Mouse (Mus musculus): ENCODE data around the gene Hdac10. TPM values are rescaled to one million over a fixed set of nuclear protein-coding genes. Genes with fewer than 3 reads are reported as not detected.

The Hdac10 gene
- polyA plus RNA-seq, 1 experiment from 2014 or later: 13.6 TPM

DNA sequence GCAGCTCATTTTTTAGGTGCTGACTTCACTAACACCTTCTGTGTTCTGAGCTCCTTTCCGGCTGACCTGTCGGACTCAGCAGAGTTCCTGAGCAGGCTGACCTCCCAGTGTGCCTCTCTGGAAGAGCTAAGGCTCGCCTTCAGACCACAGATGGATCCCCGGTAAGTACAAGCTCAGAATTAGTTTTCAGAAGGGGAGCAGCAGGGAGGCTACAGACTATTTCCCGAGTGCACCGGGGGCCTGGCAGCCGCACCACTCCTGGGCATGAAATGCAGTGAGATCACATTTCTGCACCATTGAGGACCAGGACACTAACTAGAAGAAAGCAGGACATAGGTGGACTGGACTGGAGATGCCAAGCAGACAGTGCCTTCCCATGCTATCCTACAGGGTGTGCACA, 29.9 kb downstream of the Hdac10 start:
- Histone ChIP-seq H3K36me3 (ENCODE audit: control insufficient read depth, insufficient read depth, low read length) (peaks cover 55% of the 10 kb centered on the region), H3K9me3 (ENCODE audit: control insufficient read depth, low read length) (no peaks in the 10 kb centered on the region), H3K4me2 (no peak overlapping the region), H3K9ac (ENCODE audit: low read length) (no peak overlapping the region), H3K4me1 (ENCODE audit: control insufficient read depth, insufficient read depth, low read length) (no peaks in the 10 kb centered on the region), H3K27me3 (ENCODE audit: control insufficient read depth, insufficient read depth, low read length) (no peaks in the 10 kb centered on the region), H3K4me3 (ENCODE audit: low read depth, low read length) (no peak overlapping the region), H3K27ac (ENCODE audit: low read depth, low read length) (no peak overlapping the region)
- DNase-seq (ENCODE audit: low spot score, missing footprints) (no peak), ATAC-seq (ENCODE audit: low FRiP score) (no peak)
- 89% methylated on average over 7 of the region's 7 CpGs for WGBS

DNA sequence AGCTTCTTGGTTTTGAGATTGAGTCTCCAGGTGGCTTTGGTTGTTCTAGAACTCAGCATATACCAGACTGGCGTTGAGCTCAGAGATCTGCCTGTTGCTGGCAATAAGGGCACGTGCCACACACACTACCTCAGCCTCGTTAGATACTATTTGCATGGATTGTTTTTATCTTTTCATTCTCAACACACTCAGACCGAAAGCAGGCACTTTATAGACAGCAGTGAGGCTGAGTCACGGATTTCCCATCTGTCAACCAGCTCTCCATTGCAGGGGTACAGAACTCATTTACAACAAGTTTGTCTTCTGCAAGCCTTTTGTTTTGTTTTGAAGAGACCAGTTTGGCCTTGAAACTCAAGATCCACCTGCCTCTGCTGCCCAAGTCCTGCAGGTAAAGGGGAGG, 31.1 kb downstream of the Hdac10 start:
- WGBS: 91% methylated on average over 5 of the region's 5 CpGs
- H3K4me1 ChIP-seq (ENCODE audit: control insufficient read depth, insufficient read depth, low read length): no peaks in the 10 kb centered on the region
- H3K9me3 ChIP-seq (ENCODE audit: control insufficient read depth, low read length): no peaks in the 10 kb centered on the region
- DNase-seq (ENCODE audit: low spot score, missing footprints) (no peak), ATAC-seq (ENCODE audit: low FRiP score) (no peak)
- H3K9ac ChIP-seq (ENCODE audit: low read length): no peak overlapping the region
- no peaks in the 10 kb centered on the region for H3K27me3 ChIP-seq (ENCODE audit: control insufficient read depth, insufficient read depth, low read length)
- H3K36me3 ChIP-seq (ENCODE audit: control insufficient read depth, insufficient read depth, low read length): peaks cover 57% of the 10 kb centered on the region
- H3K4me3 ChIP-seq (ENCODE audit: low read depth, low read length): no peak overlapping the region
- no peak overlapping the region for H3K4me2 ChIP-seq
- H3K27ac ChIP-seq (ENCODE audit: low read depth, low read length): no peak overlapping the region

DNA sequence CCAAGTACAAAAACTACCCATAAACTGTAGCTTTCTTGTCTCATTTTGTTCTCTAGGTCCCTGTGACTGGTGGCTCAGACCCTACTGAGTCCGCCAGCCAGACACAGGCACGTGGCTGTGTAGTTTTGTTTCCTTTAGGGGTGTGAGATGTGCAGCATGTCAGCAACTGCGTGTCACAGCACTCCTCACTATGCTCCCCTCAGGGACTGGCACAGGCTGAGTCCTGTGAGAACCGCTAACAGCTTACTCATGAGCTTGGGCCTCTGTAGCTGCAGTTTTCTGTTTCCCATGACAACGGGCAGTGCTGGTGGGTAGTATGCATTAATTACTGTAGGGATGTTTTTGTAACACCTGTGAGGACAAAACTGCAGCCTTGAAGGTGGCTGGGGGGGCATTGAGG, 36.3 kb downstream of the Hdac10 start:
- WGBS: 87% methylated on average over 5 of the region's 5 CpGs
- Histone ChIP-seq H3K27ac (ENCODE audit: low read depth, low read length) (no peak overlapping the region), H3K9ac (ENCODE audit: low read length) (no peak overlapping the region), H3K36me3 (ENCODE audit: control insufficient read depth, insufficient read depth, low read length) (peaks cover 21% of the 10 kb centered on the region), H3K9me3 (ENCODE audit: control insufficient read depth, low read length) (no peaks in the 10 kb centered on the region), H3K4me3 (ENCODE audit: low read depth, low read length) (no peak overlapping the region), H3K4me1 (ENCODE audit: control insufficient read depth, insufficient read depth, low read length) (peaks cover 10% of the 10 kb centered on the region), H3K27me3 (ENCODE audit: control insufficient read depth, insufficient read depth, low read length) (no peaks in the 10 kb centered on the region), H3K4me2 (no peak overlapping the region)
- no peak for DNase-seq (ENCODE audit: low spot score, missing footprints)
- ATAC-seq (ENCODE audit: low FRiP score): no peak

- WGBS: 88% methylated on average over 4 of the region's 4 CpGs
- ATAC-seq (ENCODE audit: low FRiP score) (no peak), DNase-seq (ENCODE audit: low spot score, missing footprints) (no peak)
- Histone ChIP-seq H3K36me3 (ENCODE audit: control insufficient read depth, insufficient read depth, low read length) (peaks cover 17% of the 10 kb centered on the region), H3K4me3 (ENCODE audit: low read depth, low read length) (no peak overlapping the region), H3K27ac (ENCODE audit: low read depth, low read length) (no peak overlapping the region), H3K9me3 (ENCODE audit: control insufficient read depth, low read length) (no peaks in the 10 kb centered on the region), H3K9ac (ENCODE audit: low read length) (no peak overlapping the region), H3K4me2 (no peak overlapping the region), H3K27me3 (ENCODE audit: control insufficient read depth, insufficient read depth, low read length) (no peaks in the 10 kb centered on the region), H3K4me1 (ENCODE audit: control insufficient read depth, insufficient read depth, low read length) (peaks cover 10% of the 10 kb centered on the region)
Measured at GRCm38 (mm10) chr15:89090662-89091061, 37.8 kb downstream of the Hdac10 start.

- Histone ChIP-seq H3K4me1 (ENCODE audit: control insufficient read depth, insufficient read depth, low read length) (peaks cover 10% of the 10 kb centered on the region), H3K4me2 (peak overlapping the region; percentile 100), H3K4me3 (ENCODE audit: low read depth, low read length) (peak overlapping the region; percentile 97), H3K27ac (ENCODE audit: low read depth, low read length) (peak overlapping the region; percentile 40; the same call in 1 of the 2 replicates), H3K9ac (ENCODE audit: low read length) (peak overlapping the region; percentile 92), H3K27me3 (ENCODE audit: control insufficient read depth, insufficient read depth, low read length) (no peaks in the 10 kb centered on the region), H3K36me3 (ENCODE audit: control insufficient read depth, insufficient read depth, low read length) (peaks cover 17% of the 10 kb centered on the region), H3K9me3 (ENCODE audit: control insufficient read depth, low read length) (no peaks in the 10 kb centered on the region)
- WGBS: 3% methylated on average over 68 of the region's 68 CpGs
- ATAC-seq (ENCODE audit: low FRiP score) (peak; percentile 69), DNase-seq (ENCODE audit: low spot score, missing footprints) (no peak)
Measured at GRCm38 (mm10) chr15:89089248-89090051, 39.0 kb downstream of the Hdac10 start.

DNA sequence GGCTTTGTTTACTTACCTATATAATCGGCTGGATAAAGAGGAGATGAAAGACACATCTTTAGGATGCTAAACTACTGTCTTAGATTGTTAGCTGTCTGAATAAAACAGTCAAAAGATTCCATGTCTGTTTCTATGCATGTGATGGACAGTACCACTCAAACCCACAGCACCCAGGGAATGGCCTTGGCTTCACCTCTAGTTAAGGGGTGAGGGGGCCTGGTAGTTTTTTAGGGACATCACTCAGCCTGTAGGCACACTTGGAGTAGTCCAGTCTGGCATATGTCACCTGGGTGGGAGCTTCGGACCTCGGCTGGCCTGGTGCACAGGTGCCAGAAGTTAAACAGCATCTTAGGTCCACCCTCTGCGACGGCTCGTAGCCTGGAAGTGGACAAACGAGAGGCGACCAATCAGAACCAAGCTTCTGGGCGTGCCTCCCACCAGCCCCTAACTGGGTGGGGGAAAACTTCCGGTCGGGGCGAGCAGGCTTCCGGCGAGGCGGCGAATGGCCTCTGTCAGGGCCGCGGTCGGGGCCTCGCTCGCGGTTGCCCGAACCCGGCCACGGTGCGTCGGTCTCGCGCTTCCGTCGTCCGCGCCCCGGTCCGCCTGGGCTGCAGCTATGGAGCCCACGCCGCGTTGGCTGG, 39.8 kb downstream of the Hdac10 start, which contains the start of gene Selenoo:
TSS of gene Selenoo (plus strand) at position 478 of the 641 bp plus-strand sequence.
- H3K4me2 ChIP-seq: peak within 1 kb of the TSS; percentile 100
- peaks cover 10% of the 10 kb centered on the region for H3K4me1 ChIP-seq (ENCODE audit: control insufficient read depth, insufficient read depth, low read length)
- no peaks in the 10 kb centered on the region for H3K27me3 ChIP-seq (ENCODE audit: control insufficient read depth, insufficient read depth, low read length)
- no peaks in the 10 kb centered on the region for H3K9me3 ChIP-seq (ENCODE audit: control insufficient read depth, low read length)
- 2% methylated on average over 38 of the region's 38 CpGs for WGBS
- DNase-seq (ENCODE audit: low spot score, missing footprints) (peak; percentile 98), ATAC-seq (ENCODE audit: low FRiP score) (peak; percentile 96)
- H3K9ac ChIP-seq (ENCODE audit: low read length): peak within 1 kb of the TSS; percentile 92
- H3K4me3 ChIP-seq (ENCODE audit: low read depth, low read length): peak within 1 kb of the TSS; percentile 97
- H3K36me3 ChIP-seq (ENCODE audit: control insufficient read depth, insufficient read depth, low read length): peaks cover 17% of the 10 kb centered on the region
- peak within 1 kb of the TSS; percentile 40; the same call in 1 of the 2 replicates for H3K27ac ChIP-seq (ENCODE audit: low read depth, low read length)

DNA sequence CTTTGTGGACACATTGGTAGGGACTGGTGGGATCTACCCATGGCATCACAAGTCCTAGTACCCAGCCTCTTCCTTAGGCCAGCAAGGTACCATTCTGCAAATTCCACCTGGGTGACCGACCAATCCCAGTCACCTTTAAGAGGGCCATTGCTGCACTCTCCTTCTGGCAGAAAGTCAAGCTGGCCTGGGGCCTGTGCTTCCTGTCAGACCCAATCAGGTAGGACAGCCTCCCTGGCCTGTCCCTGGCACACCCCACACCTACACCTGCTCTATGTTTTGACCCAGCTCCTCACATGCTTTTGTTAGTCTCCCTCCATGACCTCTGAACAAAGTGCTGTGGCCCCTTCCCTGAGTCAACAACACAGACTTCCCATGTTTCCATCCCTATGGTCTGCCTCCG, 43.7 kb downstream of the Hdac10 start:
- Histone ChIP-seq H3K27me3 (ENCODE audit: control insufficient read depth, insufficient read depth, low read length) (no peaks in the 10 kb centered on the region), H3K27ac (ENCODE audit: low read depth, low read length) (no peak overlapping the region), H3K4me2 (no peak overlapping the region), H3K4me3 (ENCODE audit: low read depth, low read length) (no peak overlapping the region), H3K4me1 (ENCODE audit: control insufficient read depth, insufficient read depth, low read length) (peaks cover 7% of the 10 kb centered on the region), H3K9me3 (ENCODE audit: control insufficient read depth, low read length) (no peaks in the 10 kb centered on the region), H3K36me3 (ENCODE audit: control insufficient read depth, insufficient read depth, low read length) (peaks cover 16% of the 10 kb centered on the region; the same call in 1 of the 2 replicates), H3K9ac (ENCODE audit: low read length) (no peak overlapping the region)
- ATAC-seq (ENCODE audit: low FRiP score) (no peak), DNase-seq (ENCODE audit: low spot score, missing footprints) (no peak)
- 95% methylated on average over 2 of the region's 2 CpGs for WGBS

DNA sequence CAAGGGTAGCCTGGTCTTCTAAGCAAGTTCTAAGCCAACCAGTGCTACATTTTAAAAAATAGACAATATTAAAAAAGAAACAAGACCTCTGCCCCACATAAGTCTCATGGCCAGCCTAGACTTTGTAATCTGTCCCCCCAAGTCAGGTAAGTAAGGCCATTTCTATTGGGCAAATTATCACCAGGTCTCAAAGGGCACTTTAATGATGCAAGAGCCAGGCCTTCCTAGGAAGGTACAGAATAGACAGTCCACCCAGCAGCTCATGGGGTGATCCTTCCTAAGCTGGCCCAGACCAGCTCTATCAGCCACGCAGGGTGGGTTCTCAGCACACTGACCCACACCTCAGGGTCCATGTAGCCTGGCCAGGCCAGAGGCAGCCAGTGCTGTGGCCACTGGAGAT, 44.6 kb downstream of the Hdac10 start:
- Histone ChIP-seq H3K9ac (ENCODE audit: low read length) (no peak overlapping the region), H3K4me1 (ENCODE audit: control insufficient read depth, insufficient read depth, low read length) (0 out of 2 replicates have a peak, but pooled peaks cover 2% of the 10 kb centered on the region), H3K27ac (ENCODE audit: low read depth, low read length) (no peak overlapping the region), H3K27me3 (ENCODE audit: control insufficient read depth, insufficient read depth, low read length) (no peaks in the 10 kb centered on the region), H3K9me3 (ENCODE audit: control insufficient read depth, low read length) (no peaks in the 10 kb centered on the region), H3K4me2 (no peak overlapping the region), H3K36me3 (ENCODE audit: control insufficient read depth, insufficient read depth, low read length) (peaks cover 16% of the 10 kb centered on the region; the same call in 1 of the 2 replicates), H3K4me3 (ENCODE audit: low read depth, low read length) (no peak overlapping the region)
- 88% methylated on average over 1 of the region's 1 CpGs for WGBS
- DNase-seq (ENCODE audit: low spot score, missing footprints) (no peak), ATAC-seq (ENCODE audit: low FRiP score) (no peak)

GRCm38 (mm10) chr15:89078208-89078836, 50.2 kb downstream of the Hdac10 start:
- H3K9ac ChIP-seq (ENCODE audit: low read length): no peak overlapping the region
- peaks cover 5% of the 10 kb centered on the region; the same call in 1 of the 2 replicates for H3K36me3 ChIP-seq (ENCODE audit: control insufficient read depth, insufficient read depth, low read length)
- no peaks in the 10 kb centered on the region for H3K9me3 ChIP-seq (ENCODE audit: control insufficient read depth, low read length)
- peaks cover 22% of the 10 kb centered on the region for H3K4me1 ChIP-seq (ENCODE audit: control insufficient read depth, insufficient read depth, low read length)
- no peak overlapping the region for H3K27ac ChIP-seq (ENCODE audit: low read depth, low read length)
- H3K4me3 ChIP-seq (ENCODE audit: low read depth, low read length): no peak overlapping the region
- no peaks in the 10 kb centered on the region for H3K27me3 ChIP-seq (ENCODE audit: control insufficient read depth, insufficient read depth, low read length)
- ATAC-seq (ENCODE audit: low FRiP score) (no peak), DNase-seq (ENCODE audit: low spot score, missing footprints) (no peak)
- 70% methylated on average over 9 of the region's 9 CpGs for WGBS
- no peak overlapping the region for H3K4me2 ChIP-seq
